Mouse (Mus musculus) thymus, postnatal 0 days (tissue): ENCODE data around the gene Cbarp. TPM values are rescaled to one million over a fixed set of nuclear protein-coding genes. Genes with fewer than 3 reads are reported as not detected.

Experiments
- DNase-seq: peaks from one replicate; pipeline ENCODE4 v3.0.0-alpha.2; 2015; ENCODE audit warnings: low spot score
- polyA plus RNA-seq: library from polyadenylated mRNA; unstranded; fragments of >200 nt; fragmentation: Nextera tagmentation; extraction: Ambion mirVana; gene quantifications from 2 replicates; pipeline ENCODE4 v1.2.1, GENCODE M21; 2015

The Cbarp gene
- polyA plus RNA-seq, 1 experiment from 2014 or later, result 4.3 TPM

DNA sequence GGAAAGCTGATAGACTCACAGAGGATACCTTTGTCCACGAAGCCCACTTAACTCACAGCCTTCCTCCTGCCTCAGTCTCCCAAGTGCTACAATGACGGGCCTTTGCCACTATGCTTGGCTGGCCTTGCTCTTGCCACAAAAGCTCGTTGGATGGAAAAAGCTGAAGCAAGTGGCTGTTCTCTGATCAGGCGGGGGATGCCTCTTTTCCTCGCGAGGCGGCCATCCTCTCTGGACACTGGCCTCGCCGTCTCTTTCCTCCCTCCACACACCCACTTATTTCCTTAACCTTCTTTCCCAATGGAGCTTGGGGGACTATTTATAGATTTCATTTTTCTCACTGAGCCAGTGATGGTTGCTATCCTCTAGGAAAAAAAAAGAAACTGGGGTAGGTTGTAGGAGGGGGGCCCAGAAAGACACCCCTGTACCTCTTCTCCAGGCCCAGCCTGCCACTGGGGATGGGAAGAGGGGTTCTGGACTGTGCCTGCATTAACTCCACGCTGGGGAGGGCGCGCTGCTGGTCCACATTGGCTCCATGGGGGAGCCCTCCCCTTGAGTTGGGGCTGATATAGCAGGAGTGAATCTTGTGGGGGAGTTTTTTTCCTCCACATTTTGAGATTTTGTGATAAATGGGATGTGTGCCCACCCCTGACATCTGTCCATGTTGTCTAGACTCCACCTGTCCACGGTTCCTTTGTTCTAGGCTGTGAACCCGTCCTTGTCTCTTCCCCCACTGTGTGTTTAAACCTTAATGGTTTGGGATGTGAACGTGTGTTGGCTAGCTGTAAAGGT lies 16.7 kb upstream of the Cbarp start:
- no peak for DNase-seq

DNA sequence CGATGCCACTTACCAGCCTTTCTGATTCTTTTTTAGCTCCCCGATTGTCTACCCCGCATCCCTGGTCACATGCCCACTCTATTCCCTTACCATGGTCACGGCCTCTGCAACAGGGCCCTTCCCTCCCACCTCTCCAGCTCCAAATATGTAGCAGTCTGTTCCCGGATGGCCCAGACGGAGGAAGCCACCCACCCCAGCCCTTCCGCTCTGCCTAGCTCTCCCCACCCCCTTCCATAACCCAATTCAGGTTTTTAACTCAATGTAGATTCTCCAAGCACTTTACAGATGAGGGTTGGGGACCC lies 16.1 kb upstream of the Cbarp start:
- DNase-seq, result no peak

DNA sequence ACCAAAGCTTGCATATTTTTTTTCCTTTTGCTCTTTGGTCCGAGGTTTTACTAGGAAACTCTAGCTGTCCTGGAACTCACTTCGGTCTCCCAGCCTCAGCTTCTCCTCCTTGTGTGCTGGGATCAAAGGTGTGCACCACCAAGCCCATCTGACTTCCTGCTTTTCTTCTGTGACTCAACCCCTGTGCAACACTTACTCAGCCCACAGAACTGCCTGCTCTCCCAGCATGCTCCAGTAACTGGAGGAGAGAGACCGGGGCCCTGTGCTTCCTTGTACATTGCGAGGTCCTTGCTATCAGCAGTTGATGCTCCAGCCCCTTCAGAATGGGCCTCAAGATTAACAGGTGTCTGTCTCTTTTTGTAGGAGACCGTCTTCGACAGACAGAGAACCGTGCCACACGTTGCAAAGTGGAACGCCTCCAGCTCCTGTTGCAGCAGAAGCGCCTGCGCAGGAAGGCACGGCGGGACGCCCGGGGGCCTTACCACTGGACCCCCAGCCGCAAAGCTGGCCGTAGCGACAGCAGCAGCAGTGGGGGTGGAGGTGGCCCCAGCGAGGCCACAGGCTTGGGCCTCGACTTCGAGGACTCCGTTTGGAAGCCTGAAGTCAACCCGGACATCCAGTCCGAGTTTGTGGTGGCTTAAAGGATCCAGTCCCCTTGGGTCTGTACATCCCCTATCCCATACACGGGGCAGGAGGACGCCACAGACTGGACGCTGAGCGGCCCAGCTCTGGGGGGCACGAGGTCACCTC lies 15.5 kb upstream of the Cbarp start:
- no peak for DNase-seq

DNA sequence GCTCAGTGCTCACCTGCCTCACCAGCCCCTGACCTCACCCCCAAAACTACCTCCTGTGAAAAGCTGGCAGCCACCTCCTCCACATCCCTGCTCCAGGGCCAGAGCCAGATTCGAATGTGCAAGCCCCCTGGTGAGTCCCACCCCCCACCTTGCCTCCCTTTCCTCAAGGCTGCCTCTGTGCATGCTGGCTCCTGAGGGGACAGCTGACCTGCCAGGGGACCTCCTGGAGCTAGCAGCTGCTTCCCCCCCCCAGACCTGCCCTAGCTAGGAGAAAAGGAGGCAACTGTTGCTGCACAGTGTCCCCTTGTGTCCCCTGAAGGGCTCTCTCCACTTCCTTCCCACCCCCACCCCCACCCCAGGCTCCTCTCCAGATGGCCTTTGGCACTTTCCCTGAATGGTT lies 14.6 kb upstream of the Cbarp start:
- DNase-seq, result no peak

DNA sequence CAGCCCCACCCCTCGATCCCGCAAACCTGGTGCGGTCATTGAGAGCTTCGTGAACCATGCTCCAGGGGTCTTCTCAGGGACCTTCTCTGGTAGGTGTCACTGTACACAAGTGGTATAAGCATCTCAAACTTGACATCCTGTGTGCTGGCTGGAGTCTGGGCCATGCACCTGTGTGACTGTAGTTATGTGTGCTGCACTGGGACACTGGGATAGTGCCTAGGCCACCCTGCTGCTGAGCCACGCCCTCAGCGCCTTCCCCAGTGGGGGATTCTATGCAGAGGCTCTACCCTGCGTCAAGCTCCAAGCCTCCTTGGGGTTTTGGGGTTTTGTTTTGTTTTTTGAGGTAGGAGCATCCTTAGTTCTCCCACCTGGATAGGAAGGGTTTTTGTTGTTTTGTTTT lies 13.7 kb upstream of the Cbarp start:
- no peak for DNase-seq

GRCm38 (mm10) chr10:80153713-80154112 lies 13.1 kb upstream of the Cbarp start:
- DNase-seq, result no peak

DNA sequence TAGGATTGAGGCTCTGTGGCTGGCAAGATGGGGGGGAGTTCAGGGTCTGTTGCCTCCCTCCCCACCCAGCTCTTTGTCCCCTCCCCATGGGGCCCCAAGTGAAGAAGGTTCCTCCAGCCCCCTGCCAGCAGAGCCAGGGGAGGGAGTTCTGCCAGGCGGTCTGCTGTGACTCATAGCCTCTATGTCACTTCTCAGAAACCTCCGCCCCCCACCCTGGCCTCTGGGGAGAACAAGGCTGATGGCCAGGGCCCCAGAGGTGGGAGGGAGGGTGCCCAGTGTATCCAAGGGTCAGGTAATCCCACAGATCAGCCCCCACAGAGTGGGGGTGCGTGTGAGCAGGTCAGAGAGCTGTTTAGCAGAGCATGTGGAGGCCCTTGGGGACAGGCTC lies 12.2 kb upstream of the Cbarp start:
- no peak for DNase-seq

GRCm38 (mm10) chr10:80152071-80152872 lies 11.6 kb upstream of the Cbarp start:
- DNase-seq, result no peak

GRCm38 (mm10) chr10:80151211-80152034 lies 10.8 kb upstream of the Cbarp start:
- DNase-seq, result no peak

DNA sequence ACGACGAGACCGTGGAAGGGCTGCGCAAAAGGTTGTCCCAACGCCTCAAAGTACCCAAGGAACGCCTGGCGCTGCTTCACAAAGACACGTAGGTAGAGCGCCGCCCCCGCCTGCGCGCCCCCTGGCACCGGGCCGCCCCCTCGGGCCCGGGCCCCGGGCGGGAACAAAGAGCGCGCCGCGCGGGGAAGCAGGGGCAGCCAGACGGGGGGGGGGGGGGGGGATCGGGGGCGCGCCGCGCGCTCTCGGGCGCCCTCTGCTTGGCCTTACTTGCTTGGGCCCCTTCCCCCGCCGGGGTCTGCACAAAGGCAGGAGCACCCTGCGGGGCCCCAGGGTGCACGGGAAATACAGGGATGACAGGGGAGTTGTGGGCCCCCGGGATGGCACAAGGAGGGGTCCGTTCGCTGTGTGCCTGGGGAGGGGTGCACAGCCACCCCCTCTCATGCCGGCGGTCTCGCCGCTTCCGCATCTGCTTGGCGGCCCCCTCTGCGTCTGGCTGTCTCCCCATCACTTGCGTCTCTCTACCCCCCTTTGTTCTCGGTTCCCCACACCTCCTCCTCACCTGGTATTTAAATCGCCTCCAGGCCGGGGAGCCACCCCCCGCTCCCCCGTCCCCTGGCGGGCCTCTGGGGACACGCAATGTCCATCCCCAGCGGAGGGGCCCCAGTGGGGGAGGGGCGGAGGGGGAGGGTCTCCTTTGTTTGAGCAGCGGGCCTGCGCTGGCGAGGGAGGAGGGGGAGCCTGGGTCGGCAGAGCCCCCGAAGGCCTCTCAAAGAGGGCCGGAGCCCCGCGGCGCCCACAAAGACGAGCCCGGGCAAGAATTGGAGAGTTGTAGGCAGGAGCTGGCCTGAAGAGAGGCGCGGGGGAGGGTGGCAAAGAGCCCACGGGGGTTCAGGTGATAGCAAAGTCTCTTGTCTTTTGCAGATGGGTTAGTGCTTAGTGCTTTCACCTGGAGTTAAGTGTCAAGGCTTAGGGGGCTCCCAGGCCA lies 9.9 kb upstream of the Cbarp start:
- DNase-seq, result peak; percentile 88

- peak; percentile 99 for DNase-seq
Observed at GRCm38 (mm10) chr10:80149291-80150225, 8.9 kb upstream of the Cbarp start.

GRCm38 (mm10) chr10:80148610-80149290 lies 8.1 kb upstream of the Cbarp start:
- peak; percentile 92 for DNase-seq

- peak; percentile 67 for DNase-seq
Observed at GRCm38 (mm10) chr10:80147719-80148601, 7.3 kb upstream of the Cbarp start, which contains the start of gene Midn. Gene Midn, plus strand, starts transcription at chr10:80148272.

GRCm38 (mm10) chr10:80147146-80147718 lies 6.6 kb upstream of the Cbarp start:
- DNase-seq, result no peak

GRCm38 (mm10) chr10:80146568-80147011 lies 6.0 kb upstream of the Cbarp start:
- DNase-seq, result no peak

DNA sequence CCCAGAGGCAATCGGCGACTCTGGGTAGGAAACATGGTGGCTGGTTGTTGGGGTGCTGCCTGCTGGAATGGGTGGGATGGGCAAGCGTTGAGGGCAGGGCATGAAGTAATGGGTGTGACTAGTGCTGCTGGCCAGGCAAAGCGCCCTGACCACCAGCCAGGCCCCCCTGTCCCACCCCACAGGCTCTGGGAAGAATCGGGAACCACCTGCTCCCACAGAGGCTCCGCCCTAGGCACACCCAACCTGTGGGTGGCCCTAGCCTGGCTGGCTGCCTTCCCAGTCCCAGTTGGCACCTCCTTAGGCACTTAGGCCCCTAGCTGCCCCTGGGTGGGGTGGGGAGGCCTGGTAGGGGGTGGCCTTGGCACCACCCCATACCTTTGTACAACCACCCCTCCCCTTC lies 5.3 kb upstream of the Cbarp start:
- no peak for DNase-seq
